Mouse (Mus musculus) layer of hippocampus, postnatal 25 days (tissue): ENCODE results near the gene Telo2. TPM values are rescaled to one million over a fixed set of nuclear protein-coding genes. Genes with fewer than 3 reads are reported as not detected.
"Not testable (repeated sequence)": the region's sequence is repeated elsewhere in the genome, so short reads cannot be mapped to it uniquely, and the experiment has no call there.

Experiments
- DNase-seq, 2 experiments: peaks; one replicate each; pipeline ENCODE4 v3.0.0; 2022; ENCODE audit warnings: mixed read lengths in 2 of 2, low spot score in 1 of 2; ENCODE audit errors: extremely low spot score in 1 of 2
- total RNA-seq, 2 experiments: library from RNA; stranded (reverse); gene quantifications; 2 replicates each; pipeline ENCODE4 v1.2.3; 2021

The Telo2 gene
- 10 to 100 TPM; 29.3 to 43.2 TPM for total RNA-seq

- DNase-seq: peak; percentile 87 to 89
These were observed at the start of gene Telo2 for GRCm38 (mm10) chr17:25115664-25116432. Gene Telo2 (minus strand): TSS chr17:25115967.

GRCm38 (mm10) chr17:25164770-25165169 is 49.0 kb upstream of the Telo2 start:
- DNase-seq: no peak

GRCm38 (mm10) chr17:25163387-25163786 is 47.6 kb upstream of the Telo2 start:
- no peak for DNase-seq

- no peak for DNase-seq
These were observed 46.4 kb upstream of the Telo2 start, which contains the start of gene Ccdc154 for GRCm38 (mm10) chr17:25162161-25162560. Gene Ccdc154 (plus strand): TSS chr17:25162461.

- DNase-seq: no peak
These were observed 24.2 kb upstream of the Telo2 start for GRCm38 (mm10) chr17:25139960-25140359.

- DNase-seq: no peak
These were observed 23.0 kb upstream of the Telo2 start for GRCm38 (mm10) chr17:25138803-25139202.

- DNase-seq: no peak
These were observed 19.9 kb upstream of the Telo2 start for GRCm38 (mm10) chr17:25135622-25136021.

GRCm38 (mm10) chr17:25133275-25133698 is 17.5 kb upstream of the Telo2 start, which contains the start of gene Clcn7:
Gene Clcn7 (plus strand): TSS chr17:25133391.
- DNase-seq: peak; percentile 87 to 91

- DNase-seq: no peak
These were observed 14.3 kb upstream of the Telo2 start for GRCm38 (mm10) chr17:25130060-25130459.

- no peak for DNase-seq
These were observed 11.9 kb upstream of the Telo2 start for GRCm38 (mm10) chr17:25127681-25128080.

- DNase-seq: no peak
These were observed 11.3 kb upstream of the Telo2 start for GRCm38 (mm10) chr17:25127079-25127478.

GRCm38 (mm10) chr17:25125442-25126060 is 9.8 kb upstream of the Telo2 start:
- not testable (repeated sequence) for DNase-seq

GRCm38 (mm10) chr17:25123979-25124378 is 8.2 kb upstream of the Telo2 start:
- no peak for DNase-seq

GRCm38 (mm10) chr17:25120406-25120805 is 4.6 kb upstream of the Telo2 start, which contains the start of gene Ptx4:
Gene Ptx4 (plus strand): TSS chr17:25120760.
- no peak for DNase-seq

GRCm38 (mm10) chr17:25117263-25117662 is 1.5 kb upstream of the Telo2 start:
- no peak for DNase-seq

- DNase-seq: no peak
These were observed 690 bp downstream of the Telo2 start for GRCm38 (mm10) chr17:25114908-25115645.

- no peak for DNase-seq
These were observed 3.4 kb downstream of the Telo2 start for GRCm38 (mm10) chr17:25112423-25112810.

GRCm38 (mm10) chr17:25111739-25112422 is 3.9 kb downstream of the Telo2 start:
- DNase-seq: peak in 1 of 2 experiments; percentile 25

- no peak for DNase-seq
These were observed 4.5 kb downstream of the Telo2 start for GRCm38 (mm10) chr17:25111220-25111619.

GRCm38 (mm10) chr17:25110590-25110989 is 5.2 kb downstream of the Telo2 start:
- no peak for DNase-seq
